Mouse (Mus musculus) testis, adult 2 months (tissue): ENCODE measurements at regions not wholly inside any gene's neighbourhood (a gene's known extent, or its start where the extent isn't known, plus 50 kb on each side); places are given as distances from the start of the nearest gene placed in this dataset.

Experiments used
- CTCF ChIP-seq: fragments of 200-500 bp; IDR thresholded peaks from 2 replicates; pipeline ENCODE4 v1.5.1; 2012; ENCODE audit warnings: low read depth, mild to moderate bottlenecking, inconsistent platforms, low read length, moderate library complexity; ENCODE audit not compliant: control insufficient read depth, insufficient read depth, insufficient replicate concordance
- POLR2A ChIP-seq: fragments of 200-500 bp; IDR thresholded peaks from 2 replicates; pipeline ENCODE4 v1.6.1; 2012; ENCODE audit warnings: low read depth, mild to moderate bottlenecking, inconsistent platforms, low read length, moderate library complexity; ENCODE audit not compliant: control insufficient read depth

DNA sequence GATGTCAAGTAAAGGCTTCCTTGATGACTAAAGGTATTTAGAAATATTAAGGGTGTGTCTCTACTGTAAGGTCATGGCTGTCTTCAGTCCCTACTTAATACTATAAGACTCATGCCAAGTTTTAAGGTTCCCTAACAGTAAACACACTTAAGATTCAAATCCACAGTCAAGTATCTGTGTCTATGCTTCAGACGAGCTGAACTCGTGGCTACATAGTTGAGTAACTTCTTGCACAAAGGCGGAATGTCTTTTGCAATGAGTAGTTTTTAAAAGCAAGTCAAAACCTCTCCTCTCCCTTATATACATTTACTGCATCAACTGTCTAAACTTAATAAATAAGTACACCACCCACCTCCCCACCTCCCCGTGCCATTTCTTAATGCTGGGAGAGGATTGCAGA, 637.0 kb upstream of the Sall1 start:
- TF ChIP-seq POLR2A, result no peak
- TF ChIP-seq CTCF, result no peak
